8 mouse cellular contexts compared by ENCODE assay signal in genomic region chr4:55651051-55651763, GRCm38 (mm10).
DNase-seq lines count a peak whose midpoint lies in the region; ATAC-seq lines count a peak whose summit lies in the region.

No protein-coding gene starts in this region.

- peak; percentile 92 for DNase-seq in adrenal gland, adult 2 months
- DNase-seq in embryo, embryonic 11.5 days (ENCODE audit: low read depth, low spot score) = peak; percentile 70
- DNase-seq in kidney, adult 18-20 months = peak; percentile 81
- DNase-seq in left cerebral cortex, postnatal 4 days = peak; percentile 76
- peak; percentile 96 for DNase-seq in midbrain, embryonic 11.5 days (ENCODE audit: low spot score, missing footprints)
- DNase-seq in right cerebral cortex, postnatal 36 days (ENCODE audit: low spot score in 2 of 2) = peak; percentile 69 to 77
- DNase-seq in urinary bladder, postnatal 36 days (ENCODE audit: low spot score in 2 of 2) = peak; percentile 79 to 89

- peak overlapping the region; percentile 53 for H3K4me3 ChIP-seq in midbrain, embryonic 11.5 days (ENCODE audit: low read depth, low read length)

- H3K9ac ChIP-seq in midbrain, embryonic 11.5 days (ENCODE audit: low read length) = peak overlapping the region; percentile 80

- H3K27me3 ChIP-seq in midbrain, embryonic 11.5 days (ENCODE audit: control insufficient read depth, insufficient read depth, low read length) = no peaks in the 10 kb centered on the region; the same call in 1 of the 2 replicates

- H3K9me3 ChIP-seq in midbrain, embryonic 11.5 days (ENCODE audit: control insufficient read depth, low read length) = no peaks in the 10 kb centered on the region

- H3K36me3 ChIP-seq in midbrain, embryonic 11.5 days (ENCODE audit: control insufficient read depth, insufficient read depth, low read length) = no peaks in the 10 kb centered on the region

- intact Hi-C loops in left cerebral cortex, postnatal 4 days (cut with DNase I) = loop anchor here (10.0 kb wide), 2 partner anchors 116 to 1034 kb away; partner anchors contain the start of gene Klf4

- peak overlapping the region; percentile 85 for H3K4me2 ChIP-seq in midbrain, embryonic 11.5 days

- peaks cover 10% of the 10 kb centered on the region; the same call in 1 of the 2 replicates for H3K4me1 ChIP-seq in midbrain, embryonic 11.5 days (ENCODE audit: control insufficient read depth, insufficient read depth, low read length)

- ATAC-seq in granulocyte monocyte progenitor cell, adult 5-6 weeks (replicated peaks; ENCODE audit: poor library complexity, severe bottlenecking) = peak; percentile 81
- ATAC-seq in midbrain, embryonic 11.5 days (ENCODE audit: low FRiP score) = peak; percentile 90

- peak overlapping the region; percentile 68 for H3K27ac ChIP-seq in midbrain, embryonic 11.5 days (ENCODE audit: low read depth, low read length)

- under 1% methylated on average over 54 of the region's 56 CpGs for whole genome bisulfite sequencing in midbrain, embryonic 11.5 days

Comparison
In these comparisons a context has a peak if more than half of its experiments do, and no peak if none do; other contexts are left out.
1. Peak in every context shown above with its lines: DNase-seq, ATAC-seq, H3K4me3 ChIP-seq and H3K27ac ChIP-seq.